Mouse (Mus musculus) heart, postnatal 25 days (tissue): ENCODE results near the gene Nckap1. TPM values are rescaled to one million over a fixed set of nuclear protein-coding genes. Genes with fewer than 3 reads are reported as not detected.
"Not testable (repeated sequence)": the region's sequence is repeated elsewhere in the genome, so short reads cannot be mapped to it uniquely, and the experiment has no call there.

ENCODE experiments used
- DNase-seq: peaks from one replicate; pipeline ENCODE4 v3.0.0; 2022; ENCODE audit warnings: low spot score
- intact Hi-C: fragments of 180-260 bp; cut with DNase I; formaldehyde crosslinking; loops from one replicate; pipeline ENCODE4 v1.15.1; 2025
- total RNA-seq, 2 experiments: library from RNA; stranded (reverse); gene quantifications; 2 replicates each; pipeline ENCODE4 v1.2.3; 2021

Nckap1 gene
- total RNA-seq, 2 experiments from 2014 or later: 58.3 to 67.0 TPM

- no peak for DNase-seq
- intact Hi-C loops: no loop called here
Observed at GRCm38 (mm10) chr2:80562253-80562652, 18.9 kb downstream of the Nckap1 start.

DNA sequence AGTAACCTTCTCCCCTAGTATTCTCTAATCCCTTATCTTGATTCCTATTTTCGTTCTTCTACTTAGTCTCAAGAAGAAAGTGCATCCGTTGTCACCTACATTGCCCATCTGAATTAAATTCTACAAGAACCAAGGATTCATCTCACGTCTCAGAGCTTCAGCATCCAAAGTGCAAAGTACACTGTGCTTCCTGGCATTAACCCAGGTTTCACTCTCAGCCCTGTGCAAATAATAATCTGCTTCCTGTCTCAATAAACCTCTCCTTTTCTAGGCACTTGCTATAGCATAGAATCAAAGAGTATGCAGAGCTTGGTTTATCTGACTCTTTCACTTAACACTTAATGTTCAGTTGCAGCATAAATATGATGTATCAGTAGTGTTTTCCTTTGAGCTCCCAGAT is 19.7 kb downstream of the Nckap1 start:
- no peak for DNase-seq
- intact Hi-C loops: no loop called here

GRCm38 (mm10) chr2:80560773-80561172 is 20.4 kb downstream of the Nckap1 start:
- intact Hi-C loops: no loop called here
- no peak for DNase-seq

GRCm38 (mm10) chr2:80559655-80560054 is 21.5 kb downstream of the Nckap1 start:
- no peak for DNase-seq
- intact Hi-C loops: no loop called here

- intact Hi-C loops: no loop called here
- DNase-seq: no peak
Observed at GRCm38 (mm10) chr2:80554442-80554841, 26.7 kb downstream of the Nckap1 start.

- intact Hi-C loops: no loop called here
Observed at GRCm38 (mm10) chr2:80549704-80550103, 31.5 kb downstream of the Nckap1 start.

GRCm38 (mm10) chr2:80547901-80548300 is 33.3 kb downstream of the Nckap1 start:
- DNase-seq: no peak
- intact Hi-C loops: no loop called here

More at GRCm38 (mm10) chr2:80549704-80550103, 31.5 kb downstream of the Nckap1 start:
- no peak for DNase-seq

GRCm38 (mm10) chr2:80542801-80543200 is 38.4 kb downstream of the Nckap1 start:
- no peak for DNase-seq
- intact Hi-C loops: no loop called here

DNA sequence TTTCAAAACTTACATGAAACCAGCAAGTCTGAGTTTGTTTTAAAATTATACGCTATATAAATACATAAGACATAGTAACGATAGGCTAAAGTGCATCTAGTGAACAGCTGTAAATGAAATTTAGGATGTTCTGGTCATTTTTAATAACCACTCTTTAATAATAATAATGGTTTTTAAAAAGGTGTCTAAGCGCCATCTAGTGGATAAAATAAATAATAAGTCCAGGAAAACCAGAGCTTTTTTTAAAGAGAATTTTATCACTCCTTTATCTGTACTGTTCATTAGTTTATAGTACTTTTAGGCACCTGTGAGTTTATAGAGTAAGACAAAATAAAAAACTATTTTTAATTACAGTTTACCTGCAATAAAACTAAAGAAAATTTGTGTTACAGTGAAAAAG is 44.0 kb downstream of the Nckap1 start:
- no peak for DNase-seq
- intact Hi-C loops: no loop called here

DNA sequence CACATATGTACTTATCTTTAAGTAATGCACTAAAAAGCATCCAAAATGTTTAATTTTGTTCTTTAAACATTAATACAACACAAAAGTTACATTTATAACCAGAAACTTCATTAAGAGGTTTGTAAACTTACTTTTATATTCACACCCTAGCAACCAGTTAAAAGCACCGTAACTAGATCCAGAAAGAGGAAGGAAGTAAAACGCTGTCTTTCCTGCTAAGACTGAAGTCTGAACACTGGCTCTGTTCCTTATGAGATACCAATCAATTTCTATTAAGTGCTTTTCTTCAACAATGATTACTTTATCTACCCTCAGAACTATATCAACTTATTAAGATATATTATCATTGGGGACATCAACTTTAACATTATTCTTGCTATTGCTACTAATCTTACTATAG is 44.6 kb downstream of the Nckap1 start:
- DNase-seq: no peak
- intact Hi-C loops: no loop called here

DNA sequence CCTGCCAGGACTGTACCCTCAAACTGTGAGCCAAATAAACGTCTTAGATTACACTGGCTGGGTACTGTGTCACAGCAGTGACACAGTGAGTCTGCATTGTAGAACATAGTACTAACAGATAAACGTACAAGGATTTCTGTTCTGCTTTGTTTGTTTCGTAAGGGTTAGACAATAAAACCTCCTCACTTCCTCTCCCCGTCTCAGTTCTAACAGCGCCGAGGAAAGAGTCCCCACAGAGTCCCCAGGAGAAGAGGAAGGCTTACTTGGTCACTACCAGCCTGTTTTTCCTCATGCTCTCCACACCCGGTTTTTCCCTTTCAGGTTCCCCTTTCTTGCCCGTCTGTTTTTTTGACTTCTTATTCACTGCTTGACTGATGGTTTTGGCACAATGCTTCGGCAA is 56.9 kb downstream of the Nckap1 start:
- DNase-seq: no peak
- intact Hi-C loops: no loop called here

GRCm38 (mm10) chr2:80506051-80506802 is 75.0 kb downstream of the Nckap1 start:
- intact Hi-C loops: no loop called here
- DNase-seq: no peak

- DNase-seq: no peak
- intact Hi-C loops: no loop called here
Observed at GRCm38 (mm10) chr2:80502132-80502531, 79.0 kb downstream of the Nckap1 start.

GRCm38 (mm10) chr2:80495304-80495703 is 85.9 kb downstream of the Nckap1 start:
- intact Hi-C loops, DNase-seq: not testable (repeated sequence)

DNA sequence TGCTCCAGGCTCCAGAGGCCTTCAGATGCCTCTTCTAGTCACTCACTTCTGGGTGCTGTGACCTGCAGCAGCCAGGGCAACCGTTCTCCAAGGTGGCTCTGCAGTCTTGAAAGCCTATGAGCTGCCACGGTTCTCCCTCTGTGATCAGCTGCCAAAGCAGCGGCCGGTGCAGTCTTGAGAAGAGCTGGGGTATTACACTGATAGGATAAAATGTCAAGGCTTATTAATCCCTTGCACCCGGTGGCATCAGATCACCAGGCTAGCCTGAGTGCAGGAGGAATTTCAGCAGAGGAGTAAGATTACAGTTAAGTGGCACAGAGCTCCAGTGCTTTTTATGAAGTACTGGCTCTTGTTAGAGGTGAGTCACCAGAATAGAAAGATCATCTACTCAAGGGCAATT is 94.3 kb downstream of the Nckap1 start:
- intact Hi-C loops: no loop called here
- no peak for DNase-seq

DNA sequence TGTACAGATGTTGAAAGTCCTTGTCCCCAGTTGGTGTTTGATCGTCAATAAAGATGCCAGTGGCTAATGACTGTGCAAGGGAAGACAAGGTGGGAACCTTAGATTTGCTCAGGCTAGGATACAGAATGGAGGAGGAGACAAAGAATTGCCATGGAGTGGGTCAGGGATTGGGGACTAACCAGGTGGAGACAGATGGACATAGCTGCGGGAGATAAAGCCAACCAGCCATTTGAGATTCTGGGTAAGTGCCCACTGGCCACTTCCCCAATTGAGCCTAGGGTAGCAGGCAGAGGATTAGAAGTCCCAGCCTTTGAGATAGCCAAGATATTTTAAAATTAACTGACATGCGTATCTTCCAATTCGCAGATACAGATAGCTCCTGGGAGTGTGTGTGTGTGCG is 96.2 kb downstream of the Nckap1 start:
- intact Hi-C loops: no loop called here
- DNase-seq: no peak

DNA sequence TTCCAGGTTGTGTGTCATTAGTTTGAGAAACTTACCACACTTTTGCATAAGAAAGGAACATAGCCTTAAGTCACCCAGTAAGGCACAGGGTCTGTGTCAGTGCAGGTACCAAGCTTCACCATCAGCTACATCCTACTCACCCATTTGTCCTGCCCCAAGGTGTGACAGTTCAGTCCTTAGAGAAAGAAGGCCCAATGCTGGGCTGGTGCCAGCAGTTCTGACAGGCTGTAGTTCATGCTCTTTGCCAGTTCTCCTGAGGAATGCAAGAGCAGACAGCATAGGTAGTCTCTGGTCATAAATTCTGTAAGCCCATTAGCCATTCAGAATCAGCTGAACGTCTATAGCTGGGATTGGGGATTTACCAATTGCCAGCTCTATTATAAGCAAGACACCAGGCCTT is 105.3 kb downstream of the Nckap1 start:
- intact Hi-C loops: no loop called here
- no peak for DNase-seq

DNA sequence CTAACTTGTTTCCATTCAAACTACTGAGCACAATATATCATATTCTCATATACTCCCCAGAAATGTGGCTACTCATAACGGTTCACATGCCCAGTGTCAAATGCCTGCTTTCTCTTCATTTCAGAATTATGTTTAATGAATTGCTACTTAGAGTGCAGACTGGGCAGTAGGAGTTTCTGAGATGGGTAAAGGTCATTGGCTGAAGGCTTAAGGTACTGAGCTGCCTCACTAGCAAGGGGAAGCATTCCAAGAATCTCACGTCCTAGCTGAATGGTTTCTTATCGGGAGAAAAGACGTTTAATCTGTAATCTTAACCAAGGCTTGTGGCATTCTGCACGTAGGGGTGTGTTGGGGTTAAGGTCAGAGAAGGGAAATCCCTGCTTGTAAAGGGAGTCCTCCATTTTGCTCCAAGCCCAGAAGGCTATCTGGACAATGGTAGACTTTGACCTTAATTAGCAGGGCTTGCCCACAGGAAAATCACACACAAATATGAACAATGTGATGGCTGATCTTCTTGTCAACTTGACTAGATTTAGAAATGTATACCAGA is 106.9 kb downstream of the Nckap1 start:
- no peak for DNase-seq
- intact Hi-C loops: no loop called here

GRCm38 (mm10) chr2:80465991-80466821 is 115.0 kb downstream of the Nckap1 start:
- intact Hi-C loops: no loop called here
- DNase-seq: no peak

DNA sequence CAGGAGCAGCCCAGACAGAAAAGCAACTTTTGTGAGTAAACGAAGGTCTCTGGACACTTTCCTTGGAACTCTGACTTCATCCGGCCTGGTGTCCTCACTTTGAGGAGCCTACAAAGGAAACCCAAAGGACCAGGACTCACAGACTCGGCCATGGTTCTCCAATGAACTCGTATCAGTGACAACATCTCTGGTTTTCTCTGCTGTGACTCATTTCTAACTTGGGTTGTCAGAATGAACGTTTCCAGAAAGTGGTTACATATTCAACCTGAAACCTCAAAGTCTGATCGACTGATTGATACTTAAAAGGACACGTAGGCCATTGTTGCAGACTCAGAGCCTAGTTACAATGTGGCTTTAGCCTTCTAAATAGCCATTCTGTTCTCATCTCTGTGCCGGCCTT is 119.4 kb downstream of the Nckap1 start:
- DNase-seq: no peak
- intact Hi-C loops: no loop called here
